Mouse (Mus musculus) midbrain, postnatal 0 days (tissue): Measurements from ENCODE around the gene Lrrc49. TPM values are rescaled to one million over a fixed set of nuclear protein-coding genes. Genes with fewer than 3 reads are reported as not detected.
A peak's percentile ranks its signal among the peaks of the same experiment; 100 is the strongest.

Experiments used
- ATAC-seq: fragments of 200-750 bp; cut with Nextera tagmentation; 2 replicates; pipeline ENCODE4 v1.8.0; 2017; ENCODE audit warnings: moderate number of reproducible peaks, mild to moderate bottlenecking, moderate TSS enrichment, moderate library complexity; ENCODE audit not compliant: low FRiP score
- DNase-seq: peaks from one replicate; pipeline ENCODE4 v3.0.0-alpha.2; 2015; ENCODE audit warnings: low spot score
- H3K27ac ChIP-seq: fragments of 300-500 bp; sonication (generic); 2 replicates; pipeline ENCODE4 v1.5.1; 2014; ENCODE audit warnings: low read depth, mild to moderate bottlenecking, low read length, mixed read lengths
- H3K27me3 ChIP-seq: fragments of 300-500 bp; sonication (generic); 2 replicates; pipeline ENCODE4 v1.6.1; 2014; ENCODE audit warnings: low read length, control low read depth, mixed read lengths; ENCODE audit not compliant: insufficient read depth
- H3K36me3 ChIP-seq: fragments of 300-500 bp; sonication (generic); 2 replicates; pipeline ENCODE4 v1.6.1; 2014; ENCODE audit warnings: low read length, control low read depth, mixed read lengths; ENCODE audit not compliant: insufficient read depth
- H3K4me1 ChIP-seq: fragments of 300-500 bp; sonication (generic); 2 replicates; pipeline ENCODE4 v1.6.1; 2014; ENCODE audit warnings: mild to moderate bottlenecking, control low read depth, antibody characterized with exemption, low read length, mixed read lengths; ENCODE audit not compliant: insufficient read depth
- H3K4me2 ChIP-seq: fragments of 300-500 bp; sonication (generic); 2 replicates; pipeline ENCODE4 v1.6.1; 2014; ENCODE audit warnings: low read depth, mild to moderate bottlenecking, low read length, mixed read lengths; ENCODE audit not compliant: poor library complexity, severe bottlenecking
- H3K4me3 ChIP-seq: fragments of 300-500 bp; sonication (generic); 2 replicates; pipeline ENCODE4 v1.5.1; 2014; ENCODE audit warnings: low read depth, mild to moderate bottlenecking, low read length, moderate library complexity
- H3K9ac ChIP-seq: fragments of 300-500 bp; sonication (generic); replicated peaks from 2 replicates; pipeline ENCODE4 v1.6.1; 2014; ENCODE audit warnings: mild to moderate bottlenecking, low read length, moderate library complexity, mixed read lengths; ENCODE audit not compliant: poor library complexity, severe bottlenecking
- H3K9me3 ChIP-seq: fragments of 300-500 bp; sonication (generic); 2 replicates; pipeline ENCODE4 v1.6.1; 2016; ENCODE audit warnings: low read length, control low read depth
- CTCF ChIP-seq: IDR thresholded peaks from 2 replicates; pipeline ENCODE4 v1.5.1; 2016; ENCODE audit warnings: antibody characterized with exemption, mild to moderate bottlenecking
- WGBS: fragments of 180-500 bp; shearing (Covaris S2); extraction: QIAGEN DNeasy Blood & Tissue Kit; methylation state at CpG from one replicate; pipeline ENCODE4 v1.1.7; 2014; 5-methylcytosine and 5-hydroxymethylcytosine counted together
- polyA plus RNA-seq: library from polyadenylated mRNA; unstranded; fragments of >200 nt; fragmentation: Nextera tagmentation; extraction: Ambion mirVana; gene quantifications from 2 replicates; pipeline ENCODE4 v1.2.1, GENCODE M21; 2015
- total RNA-seq: library from RNA; depleted of rRNA; stranded (reverse); fragments of >200 nt; gene quantifications from 2 replicates; pipeline ENCODE4 v1.2.3, GENCODE M21; 2014

Gene Lrrc49
- total and polyA plus RNA-seq, 2 experiments from 2014 or later = 72.0 to 79.2 TPM

DNA sequence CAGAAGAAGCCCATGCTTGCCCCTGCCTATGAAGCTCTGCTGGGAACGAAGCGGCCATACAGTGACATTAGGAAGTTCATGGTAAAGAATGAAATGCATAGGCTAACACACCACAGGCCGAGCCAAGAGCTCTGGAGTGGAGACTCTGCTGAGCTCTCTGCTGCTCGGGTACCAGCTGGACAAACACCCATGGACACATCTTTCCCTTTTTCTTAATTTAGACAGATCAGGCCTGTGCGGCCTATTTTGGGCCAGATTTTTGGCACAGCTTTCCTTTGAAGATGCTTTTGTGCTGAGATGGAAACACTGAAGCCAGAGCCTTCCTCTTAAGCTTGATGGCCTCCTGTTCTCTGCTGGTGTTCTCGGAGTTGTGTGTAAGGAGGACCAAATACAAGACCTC lies 95.0 kb downstream of the Lrrc49 start:
- no peak overlapping the region for H3K9ac ChIP-seq
- DNase-seq = no peak
- no peak overlapping the region for H3K4me2 ChIP-seq
- no peak for TF ChIP-seq CTCF
- ATAC-seq = no peak
- H3K27ac ChIP-seq = no peak overlapping the region
- no peaks in the 10 kb centered on the region for H3K9me3 ChIP-seq
- H3K36me3 ChIP-seq = peaks cover 36% of the 10 kb centered on the region
- no peaks in the 10 kb centered on the region for H3K4me1 ChIP-seq
- no peaks in the 10 kb centered on the region for H3K27me3 ChIP-seq
- H3K4me3 ChIP-seq = no peak overlapping the region
- 82% methylated on average over 6 of the region's 6 CpGs for WGBS

DNA sequence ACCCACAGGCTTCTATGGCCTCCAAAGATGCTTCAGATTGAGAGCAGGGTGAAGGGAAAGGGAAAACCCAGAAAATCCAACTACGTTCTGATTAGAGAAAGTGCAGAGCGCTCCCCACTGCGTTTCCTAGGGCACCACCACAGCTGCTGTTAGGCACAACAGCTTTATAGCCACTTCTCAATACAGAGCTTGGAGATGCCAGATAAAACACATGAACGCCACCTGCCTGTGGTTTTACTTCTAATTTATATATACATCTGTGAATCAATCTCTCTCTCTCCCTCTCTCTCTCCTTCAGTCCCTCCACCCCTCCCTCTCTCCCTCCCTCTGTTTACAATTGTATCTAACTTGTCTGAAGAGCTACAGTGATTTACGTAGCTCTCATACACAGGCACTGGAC lies 95.6 kb downstream of the Lrrc49 start:
- WGBS = 83% methylated on average over 5 of the region's 5 CpGs
- no peaks in the 10 kb centered on the region for H3K4me1 ChIP-seq
- H3K36me3 ChIP-seq = peaks cover 36% of the 10 kb centered on the region
- no peak overlapping the region for H3K4me3 ChIP-seq
- no peaks in the 10 kb centered on the region for H3K9me3 ChIP-seq
- DNase-seq (no peak), ATAC-seq (no peak)
- H3K27ac ChIP-seq = no peak overlapping the region
- no peak overlapping the region for H3K4me2 ChIP-seq
- no peak overlapping the region for H3K9ac ChIP-seq
- TF ChIP-seq CTCF = no peak
- H3K27me3 ChIP-seq = no peaks in the 10 kb centered on the region

GRCm38 (mm10) chr9:60590871-60591624 lies 96.9 kb downstream of the Lrrc49 start:
- ATAC-seq (no peak), DNase-seq (no peak)
- H3K27me3 ChIP-seq = no peaks in the 10 kb centered on the region
- no peak overlapping the region for H3K9ac ChIP-seq
- no peaks in the 10 kb centered on the region for H3K4me1 ChIP-seq
- no peaks in the 10 kb centered on the region for H3K9me3 ChIP-seq
- WGBS = 96% methylated on average over 8 of the region's 8 CpGs
- H3K27ac ChIP-seq = no peak overlapping the region
- TF ChIP-seq CTCF = peak; percentile 59
- no peak overlapping the region for H3K4me2 ChIP-seq
- no peak overlapping the region for H3K4me3 ChIP-seq
- H3K36me3 ChIP-seq = peaks cover 39% of the 10 kb centered on the region

DNA sequence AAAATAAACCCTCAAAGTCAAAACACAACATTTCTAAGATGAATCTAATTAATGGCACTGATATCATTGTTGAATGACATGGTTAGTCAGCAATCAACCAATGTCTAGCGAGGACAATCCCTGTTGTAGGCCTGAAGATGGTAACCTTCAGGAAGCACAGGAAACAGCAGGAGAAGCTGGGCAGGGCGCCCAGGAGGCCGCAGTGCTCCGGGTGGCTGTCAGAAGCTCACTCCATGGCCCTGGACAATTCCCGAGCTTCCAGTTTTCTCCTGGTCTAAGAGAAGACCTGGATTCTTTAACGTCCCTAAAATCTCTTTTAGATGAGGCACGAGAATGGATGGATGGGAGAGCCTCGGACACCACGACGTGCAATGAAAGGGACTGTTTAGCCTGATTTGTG lies 99.0 kb downstream of the Lrrc49 start:
- H3K36me3 ChIP-seq = peaks cover 44% of the 10 kb centered on the region
- WGBS = 92% methylated on average over 10 of the region's 10 CpGs
- H3K4me1 ChIP-seq = no peaks in the 10 kb centered on the region
- H3K4me2 ChIP-seq = no peak overlapping the region
- H3K27me3 ChIP-seq = no peaks in the 10 kb centered on the region
- H3K27ac ChIP-seq = no peak overlapping the region
- no peak for TF ChIP-seq CTCF
- ATAC-seq (no peak), DNase-seq (no peak)
- H3K9ac ChIP-seq = no peak overlapping the region
- no peak overlapping the region for H3K4me3 ChIP-seq
- H3K9me3 ChIP-seq = no peaks in the 10 kb centered on the region

- no peak overlapping the region for H3K4me2 ChIP-seq
- no peaks in the 10 kb centered on the region for H3K9me3 ChIP-seq
- no peaks in the 10 kb centered on the region for H3K27me3 ChIP-seq
- H3K27ac ChIP-seq = no peak overlapping the region
- no peak overlapping the region for H3K4me3 ChIP-seq
- ATAC-seq (no peak), DNase-seq (peak; percentile 48)
- H3K36me3 ChIP-seq = peaks cover 34% of the 10 kb centered on the region
- 83% methylated on average over 3 of the region's 3 CpGs for WGBS
- no peaks in the 10 kb centered on the region for H3K4me1 ChIP-seq
- peak; percentile 72 for TF ChIP-seq CTCF
- H3K9ac ChIP-seq = no peak overlapping the region
These were observed 101.0 kb downstream of the Lrrc49 start for GRCm38 (mm10) chr9:60586920-60587319.

GRCm38 (mm10) chr9:60585206-60585605 lies 102.8 kb downstream of the Lrrc49 start:
- H3K36me3 ChIP-seq = peaks cover 30% of the 10 kb centered on the region
- 94% methylated on average over 5 of the region's 5 CpGs for WGBS

More at GRCm38 (mm10) chr9:60585206-60585605, 102.8 kb downstream of the Lrrc49 start:
- no peak overlapping the region for H3K4me3 ChIP-seq
- DNase-seq = no peak
- no peaks in the 10 kb centered on the region for H3K9me3 ChIP-seq
- no peak overlapping the region for H3K4me2 ChIP-seq
- ATAC-seq = no peak
- no peaks in the 10 kb centered on the region for H3K27me3 ChIP-seq
- H3K4me1 ChIP-seq = no peaks in the 10 kb centered on the region
- H3K27ac ChIP-seq = no peak overlapping the region
- H3K9ac ChIP-seq = no peak overlapping the region
- TF ChIP-seq CTCF = no peak
